Mouse (Mus musculus) MEL (cell line): ENCODE results near the gene Tjp2. TPM values are rescaled to one million over a fixed set of nuclear protein-coding genes. Genes with fewer than 3 reads are reported as not detected.

Experiments used
- DNase-seq: peaks from one replicate; pipeline ENCODE4 v3.0.0; 2011; ENCODE audit warnings: low read depth, low spot score
- H3K27ac ChIP-seq: 2 replicates; pipeline ENCODE4 v1.5.1; 2012; ENCODE audit warnings: low read depth, mild to moderate bottlenecking, control low read depth, low read length, moderate library complexity; ENCODE audit not compliant: control insufficient read depth
- H3K27me3 ChIP-seq, 2 experiments: fragments of 150-350 bp in 1 of 2; sonication (generic) in 1 of 2; 2 replicates each; pipeline ENCODE4 v1.6.1; 2012; ENCODE audit warnings: low read length in 2 of 2, mild to moderate bottlenecking in 2 of 2, improper control_type of control experiment in 1 of 2, moderate library complexity in 1 of 2; ENCODE audit not compliant: insufficient read depth in 2 of 2, control insufficient read depth in 1 of 2
- H3K36me3 ChIP-seq, 2 experiments: 2 replicates each; pipeline ENCODE4 v1.6.1; 2012 to 2014; ENCODE audit warnings: low read length in 2 of 2, improper control_type of control experiment in 1 of 2, inconsistent platforms in 1 of 2, mild to moderate bottlenecking in 1 of 2; ENCODE audit not compliant: insufficient read depth in 2 of 2, control insufficient read depth in 1 of 2
- H3K4me1 ChIP-seq, 2 experiments: fragments of 150-350 bp in 1 of 2; sonication (generic) in 1 of 2; 2 replicates each; pipeline ENCODE4 v1.6.1; 2012; ENCODE audit warnings: low read length in 2 of 2, improper control_type of control experiment in 1 of 2, mild to moderate bottlenecking in 1 of 2; ENCODE audit not compliant: insufficient read depth in 2 of 2, control insufficient read depth in 1 of 2
- H3K4me3 ChIP-seq, 2 experiments: fragments of 150-350 bp in 1 of 2; sonication (generic) in 1 of 2; 2 replicates each; pipeline ENCODE4 v1.5.1; 2012; ENCODE audit warnings: low read depth in 2 of 2, low read length in 2 of 2, mild to moderate bottlenecking in 2 of 2, moderate library complexity in 2 of 2, control low read depth in 1 of 2, improper control_type of control experiment in 1 of 2; ENCODE audit not compliant: control insufficient read depth in 1 of 2, insufficient read depth in 1 of 2
- H3K79me2 ChIP-seq: 2 replicates; pipeline ENCODE4 v1.6.1; 2012; ENCODE audit warnings: mild to moderate bottlenecking, low read length, moderate library complexity; ENCODE audit not compliant: control insufficient read depth, poor library complexity, insufficient read depth
- H3K9ac ChIP-seq: 2 replicates; pipeline ENCODE4 v1.6.1; 2012; ENCODE audit warnings: low read depth, mild to moderate bottlenecking, control low read depth, low read length, moderate library complexity; ENCODE audit not compliant: control insufficient read depth, poor library complexity, severe bottlenecking
- H3K9me3 ChIP-seq: fragments of 150-350 bp; sonication (generic); replicated peaks from 2 replicates; pipeline ENCODE4 v1.6.1; 2012; ENCODE audit warnings: mild to moderate bottlenecking, low read length, improper control_type of control experiment, moderate library complexity; ENCODE audit not compliant: insufficient read depth
- BHLHE40 ChIP-seq: IDR thresholded peaks from 2 replicates; pipeline ENCODE4 v1.6.1; 2012; ENCODE audit warnings: low read depth, mild to moderate bottlenecking, inconsistent platforms, low read length, improper control_type of control experiment, borderline replicate concordance
- CHD1 ChIP-seq: IDR thresholded peaks from 2 replicates; pipeline ENCODE4 v1.6.1; 2012; ENCODE audit warnings: low read depth, mild to moderate bottlenecking, inconsistent platforms, low read length, improper control_type of control experiment
- CTCF ChIP-seq, 3 experiments: IDR thresholded peaks in 2 of 3; conservative IDR thresholded peaks in 1 of 3; 2 replicates each; pipeline ENCODE4 v1.5.1; 2011 to 2012; ENCODE audit warnings: low read length in 3 of 3, low read depth in 2 of 3, mild to moderate bottlenecking in 2 of 3, improper control_type of control experiment in 1 of 3, inconsistent platforms in 1 of 3, mixed read lengths in 1 of 3, moderate library complexity in 1 of 3; ENCODE audit not compliant: control insufficient read depth in 1 of 3, insufficient read depth in 1 of 3, poor library complexity in 1 of 3, severe bottlenecking in 1 of 3
- ELF1 ChIP-seq: IDR thresholded peaks from 2 replicates; pipeline ENCODE4 v1.6.1; 2014; ENCODE audit warnings: low read depth, mild to moderate bottlenecking, inconsistent platforms, low read length, improper control_type of control experiment, moderate library complexity
- EP300 ChIP-seq, 2 experiments: IDR thresholded peaks; 2 replicates each; pipeline ENCODE4 v1.6.1; 2011; ENCODE audit warnings: improper control_type of control experiment in 2 of 2, low read length in 2 of 2, low read depth in 1 of 2, mild to moderate bottlenecking in 1 of 2
- GABPA ChIP-seq: IDR thresholded peaks from 2 replicates; pipeline ENCODE4 v1.6.1; 2012; ENCODE audit warnings: low read depth, mild to moderate bottlenecking, inconsistent platforms, low read length, improper control_type of control experiment, moderate library complexity
- HCFC1 ChIP-seq: IDR thresholded peaks from 2 replicates; pipeline ENCODE4 v1.6.1; 2012; ENCODE audit warnings: low read depth, mild to moderate bottlenecking, inconsistent platforms, low read length, improper control_type of control experiment, moderate library complexity
- JUND ChIP-seq: IDR thresholded peaks from 2 replicates; pipeline ENCODE4 v1.6.1; 2011; ENCODE audit warnings: low read depth, mild to moderate bottlenecking, improper control_type of control experiment, low read length
- MAFK ChIP-seq: IDR thresholded peaks from 2 replicates; pipeline ENCODE4 v1.6.1; 2011; ENCODE audit warnings: low read depth, mild to moderate bottlenecking, low read length, improper control_type of control experiment, borderline replicate concordance
- MAX ChIP-seq: IDR thresholded peaks from 2 replicates; pipeline ENCODE4 v1.6.1; 2011; ENCODE audit warnings: low read length, improper control_type of control experiment
- MAZ ChIP-seq: IDR thresholded peaks from 2 replicates; pipeline ENCODE4 v1.6.1; 2012; ENCODE audit warnings: low read depth, mild to moderate bottlenecking, inconsistent platforms, low read length, improper control_type of control experiment
- MEF2A ChIP-seq: IDR thresholded peaks from 2 replicates; pipeline ENCODE4 v1.6.1; 2014; ENCODE audit warnings: low read depth, mild to moderate bottlenecking, inconsistent platforms, low read length, improper control_type of control experiment; ENCODE audit not compliant: poor library complexity, insufficient replicate concordance, severe bottlenecking; ENCODE audit errors: extremely low read depth
- MYB ChIP-seq: IDR thresholded peaks from 2 replicates; pipeline ENCODE4 v1.6.1; 2011; ENCODE audit warnings: mild to moderate bottlenecking, low read depth, low read length, improper control_type of control experiment
- MYC ChIP-seq: IDR thresholded peaks from 2 replicates; pipeline ENCODE4 v1.6.1; 2011; ENCODE audit warnings: low read depth, mild to moderate bottlenecking, low read length, improper control_type of control experiment, moderate library complexity
- NELFE ChIP-seq: IDR thresholded peaks from 2 replicates; pipeline ENCODE4 v1.6.1; 2011; ENCODE audit warnings: low read depth, low read length, improper control_type of control experiment
- NRF1 ChIP-seq: IDR thresholded peaks from 2 replicates; pipeline ENCODE4 v1.6.1; 2014; ENCODE audit warnings: low read depth, mild to moderate bottlenecking, inconsistent platforms, low read length, improper control_type of control experiment, moderate library complexity; ENCODE audit not compliant: poor library complexity, insufficient read depth, severe bottlenecking
- POLR2AphosphoS2 ChIP-seq: IDR thresholded peaks from 2 replicates; pipeline ENCODE4 v1.6.1; 2011; ENCODE audit warnings: low read length, improper control_type of control experiment
- RCOR1 ChIP-seq: IDR thresholded peaks from 2 replicates; pipeline ENCODE4 v1.6.1; 2012; ENCODE audit warnings: low read depth, mild to moderate bottlenecking, inconsistent platforms, low read length, improper control_type of control experiment
- SIN3A ChIP-seq: IDR thresholded peaks from 2 replicates; pipeline ENCODE4 v1.6.1; 2012; ENCODE audit warnings: low read length, improper control_type of control experiment, inconsistent platforms
- SMC3 ChIP-seq: IDR thresholded peaks from 2 replicates; pipeline ENCODE4 v1.6.1; 2011; ENCODE audit warnings: low read depth, low read length, improper control_type of control experiment
- TAL1 ChIP-seq: IDR thresholded peaks from 2 replicates; pipeline ENCODE4 v1.6.1; 2012; ENCODE audit warnings: mild to moderate bottlenecking, inconsistent platforms, low read length, moderate library complexity, mixed read lengths
- TCF12 ChIP-seq: IDR thresholded peaks from 2 replicates; pipeline ENCODE4 v1.6.1; 2014; ENCODE audit warnings: low read depth, mild to moderate bottlenecking, inconsistent platforms, low read length, improper control_type of control experiment, moderate library complexity
- UBTF ChIP-seq: IDR thresholded peaks from 2 replicates; pipeline ENCODE4 v1.6.1; 2012; ENCODE audit warnings: low read depth, mild to moderate bottlenecking, inconsistent platforms, low read length, improper control_type of control experiment, moderate library complexity, borderline replicate concordance; ENCODE audit not compliant: insufficient read depth
- USF1 ChIP-seq: IDR thresholded peaks from 2 replicates; pipeline ENCODE4 v1.6.1; 2014; ENCODE audit warnings: low read depth, mild to moderate bottlenecking, inconsistent platforms, low read length, improper control_type of control experiment, moderate library complexity
- ZC3H11A ChIP-seq: IDR thresholded peaks from 2 replicates; pipeline ENCODE4 v1.6.1; 2012; ENCODE audit warnings: low read depth, mild to moderate bottlenecking, inconsistent platforms, low read length, improper control_type of control experiment
- ZMIZ1 ChIP-seq: IDR thresholded peaks from 2 replicates; pipeline ENCODE4 v1.6.1; 2012; ENCODE audit warnings: low read depth, mild to moderate bottlenecking, inconsistent platforms, low read length, improper control_type of control experiment, moderate library complexity
- ZNF384 ChIP-seq: IDR thresholded peaks from 2 replicates; pipeline ENCODE4 v1.6.1; 2012; ENCODE audit warnings: low read depth, mild to moderate bottlenecking, inconsistent platforms, low read length, improper control_type of control experiment
- polyA plus RNA-seq, 2 experiments: library from polyadenylated mRNA; stranded (reverse) in 1 of 2; unstranded in 1 of 2; fragments of >175 nt in 1 of 2; fragments of >200 nt in 1 of 2; gene quantifications; 2 replicates each; pipeline versions ENCODE4 v1.2.1 to v1.2.4; 2012; ENCODE audit warnings: low replicate concordance in 2 of 2, low read depth in 1 of 2; ENCODE audit not compliant: insufficient read length in 2 of 2, insufficient read depth in 1 of 2, missing spikeins in 1 of 2
- total RNA-seq: library from RNA; depleted of rRNA; stranded (reverse); fragments of 300-350 nt; gene quantifications from 2 replicates; pipeline ENCODE4 v1.2.3, GENCODE M21; 2012

Gene Tjp2
- total and polyA plus RNA-seq, 3 experiments = 3.0 to 8.3 TPM; not detected in 1

DNA sequence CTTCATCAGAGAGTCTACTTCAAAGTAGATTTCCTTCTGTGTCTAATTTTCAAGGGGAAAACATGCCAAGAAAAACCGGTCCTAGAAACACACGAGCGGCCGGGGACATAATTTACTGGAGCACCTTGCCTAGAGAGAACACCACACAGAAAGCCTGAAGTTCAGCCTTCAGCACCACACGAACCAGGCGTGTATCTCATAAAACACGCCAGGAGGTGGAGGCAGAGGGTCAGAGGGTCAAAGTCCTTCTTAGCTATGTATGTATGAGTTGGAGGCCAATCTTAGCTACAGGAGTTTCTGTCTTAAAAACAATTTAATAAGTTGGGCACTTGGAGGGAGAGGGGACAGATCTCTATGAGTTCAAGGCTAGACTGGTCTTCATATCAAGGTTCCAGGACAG, 9.9 kb downstream of the Tjp2 start:
- no peak for DNase-seq
- Histone ChIP-seq H3K4me3 (no peak overlapping the region), H3K9ac (no peak overlapping the region), H3K4me1 (no peaks in the 10 kb centered on the region), H3K27ac (no peak overlapping the region), H3K36me3 (no peaks in the 10 kb centered on the region), H3K79me2 (no peaks in the 10 kb centered on the region), H3K9me3 (no peaks in the 10 kb centered on the region), H3K27me3 (peaks cover 0 to 4% of the 10 kb centered on the region in 2 experiments; a peak in 2 of 4 replicates)
- TF ChIP-seq MEF2A = no peak
- no peak for TF ChIP-seq MYC
- TF ChIP-seq MYB = no peak
- TF ChIP-seq CTCF (IDR thresholded peaks at IDR 0.05 in 2 of 3, conservative IDR thresholded peaks at IDR 0.05 in 1 of 3; ENCODE audit: control insufficient read depth in 1 of 3, insufficient read depth in 1 of 3, low read depth in 2 of 3, low read length in 3 of 3, poor library complexity in 1 of 3, severe bottlenecking in 1 of 3) = no peak
- no peak for TF ChIP-seq TCF12
- no peak for TF ChIP-seq BHLHE40
- no peak for TF ChIP-seq ZNF384
- no peak for TF ChIP-seq MAZ
- TF ChIP-seq NRF1 = no peak
- no peak for TF ChIP-seq SMC3
- TF ChIP-seq TAL1 = no peak
- TF ChIP-seq NELFE = no peak
- TF ChIP-seq USF1 = no peak
- TF ChIP-seq HCFC1 = no peak
- no peak for TF ChIP-seq GABPA
- no peak for TF ChIP-seq ELF1
- TF ChIP-seq RCOR1 = no peak
- TF ChIP-seq MAFK = no peak
- no peak for TF ChIP-seq ZMIZ1

DNA sequence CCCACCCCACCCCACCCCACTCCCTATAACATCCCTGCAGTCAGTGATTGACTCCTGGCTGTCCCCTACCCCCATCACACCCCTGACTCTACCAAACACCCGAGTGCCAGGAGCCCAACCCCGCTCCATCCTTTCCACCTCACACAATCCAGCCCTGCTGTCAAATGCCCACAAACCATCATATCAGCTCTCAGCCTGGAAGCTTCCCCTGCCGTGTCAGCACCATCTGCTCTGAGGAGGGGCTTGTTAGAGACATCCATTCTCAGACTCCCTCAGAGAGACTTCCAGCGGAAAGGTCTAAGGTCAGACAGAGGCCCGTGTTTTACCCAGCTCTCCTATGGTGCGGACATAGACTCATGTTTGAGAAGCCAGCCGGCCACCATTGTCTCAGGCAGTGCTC, 11.5 kb downstream of the Tjp2 start:
- no peak overlapping the region for H3K27ac ChIP-seq

More for the DNA sequence above, 11.5 kb downstream of the Tjp2 start:
- no peak overlapping the region for H3K4me3 ChIP-seq
- H3K4me1 ChIP-seq = no peaks in the 10 kb centered on the region
- no peaks in the 10 kb centered on the region for H3K79me2 ChIP-seq
- H3K9me3 ChIP-seq = no peaks in the 10 kb centered on the region
- peaks cover 0 to 4% of the 10 kb centered on the region in 2 experiments; a peak in 2 of 4 replicates for H3K27me3 ChIP-seq
- no peak for DNase-seq
- no peaks in the 10 kb centered on the region for H3K36me3 ChIP-seq
- TF ChIP-seq MAZ (no peak), BHLHE40 (no peak), CHD1 (no peak), MAX (no peak), SIN3A (no peak), JUND (no peak), MYC (no peak), ZMIZ1 (no peak), GABPA (no peak), EP300 (IDR thresholded peaks at IDR 0.05; ENCODE audit: low read depth in 1 of 2, low read length in 2 of 2) (no peak), USF1 (no peak), MAFK (no peak), UBTF (no peak), TCF12 (no peak), POLR2AphosphoS2 (no peak), ZC3H11A (no peak), SMC3 (no peak)
- no peak overlapping the region for H3K9ac ChIP-seq
